Mouse (Mus musculus) liver, embryonic 14.5 days (tissue): Measurements from ENCODE around the gene Phxr2. TPM values are rescaled to one million over a fixed set of nuclear protein-coding genes. Genes with fewer than 3 reads are reported as not detected.

Source experiments
- ATAC-seq: fragments of 200-750 bp; cut with Nextera tagmentation; 2 replicates; pipeline ENCODE4 v1.8.0; 2017; ENCODE audit warnings: moderate number of reproducible peaks, mild to moderate bottlenecking, moderate library complexity; ENCODE audit not compliant: insufficient read depth
- DNase-seq, 3 experiments: peaks; one replicate each; pipeline ENCODE4 v3.0.0-alpha.2; 2012 to 2013; ENCODE audit warnings: low read depth in 3 of 3, low spot score in 3 of 3
- H3K27ac ChIP-seq: fragments of 300-500 bp; sonication (generic); 2 replicates; pipeline ENCODE4 v1.5.1; 2014; ENCODE audit warnings: moderate library complexity, mild to moderate bottlenecking, control low read depth, inconsistent platforms
- H3K27me3 ChIP-seq: fragments of 300-500 bp; sonication (generic); 2 replicates; pipeline ENCODE4 v1.6.1; 2014; ENCODE audit warnings: mild to moderate bottlenecking, low read length, moderate library complexity; ENCODE audit not compliant: control insufficient read depth, insufficient read depth
- H3K36me3 ChIP-seq: fragments of 300-500 bp; sonication (generic); replicated peaks from 2 replicates; pipeline ENCODE4 v1.6.1; 2014; ENCODE audit warnings: low read depth; ENCODE audit not compliant: control insufficient read depth, insufficient read depth
- H3K4me1 ChIP-seq, 2 experiments: fragments of 200-500 bp in 1 of 2; fragments of 300-500 bp in 1 of 2; sonication (generic) in 1 of 2; replicated peaks; 2 replicates each; pipeline ENCODE4 v1.6.1; 2012 to 2014; ENCODE audit warnings: antibody characterized with exemption in 1 of 2, inconsistent platforms in 1 of 2, low read length in 1 of 2; ENCODE audit not compliant: control insufficient read depth in 2 of 2, insufficient read depth in 2 of 2
- H3K4me2 ChIP-seq: fragments of 300-500 bp; sonication (generic); 2 replicates; pipeline ENCODE4 v1.6.1; 2014; ENCODE audit warnings: low read depth, mild to moderate bottlenecking, control low read depth, moderate library complexity
- H3K4me3 ChIP-seq, 2 experiments: fragments of 200-500 bp in 1 of 2; fragments of 300-500 bp in 1 of 2; sonication (generic) in 1 of 2; 2 replicates each; pipeline ENCODE4 v1.5.1; 2012 to 2014; ENCODE audit warnings: low read depth in 2 of 2, low read length in 2 of 2, mild to moderate bottlenecking in 2 of 2, control low read depth in 1 of 2, inconsistent platforms in 1 of 2, moderate library complexity in 1 of 2; ENCODE audit not compliant: insufficient read depth in 1 of 2
- H3K9ac ChIP-seq: fragments of 300-500 bp; sonication (generic); replicated peaks from 2 replicates; pipeline ENCODE4 v1.6.1; 2014; ENCODE audit warnings: mild to moderate bottlenecking, control low read depth, moderate library complexity
- H3K9me3 ChIP-seq: fragments of 300-500 bp; sonication (generic); 2 replicates; pipeline ENCODE4 v1.6.1; 2016; ENCODE audit warnings: low read length, mixed read lengths; ENCODE audit not compliant: control insufficient read depth
- CTCF ChIP-seq: IDR thresholded peaks from 2 replicates; pipeline ENCODE4 v1.5.1; 2016; ENCODE audit warnings: antibody characterized with exemption, low read depth, control low read depth
- EP300 ChIP-seq: IDR thresholded peaks from 2 replicates; pipeline ENCODE4 v1.6.1; 2016; ENCODE audit warnings: antibody characterized with exemption, low read depth
- WGBS: fragments of 180-500 bp; shearing (Covaris S2); extraction: QIAGEN DNeasy Blood & Tissue Kit; methylation state at CpG from one replicate; pipeline ENCODE4 v1.1.7; 2014; ENCODE audit not compliant: insufficient replicate concordance; 5-methylcytosine and 5-hydroxymethylcytosine counted together
- polyA plus RNA-seq, 2 experiments: library from polyadenylated mRNA; depleted of rRNA in 1 of 2; stranded (reverse) in 1 of 2; unstranded in 1 of 2; fragments of >200 nt; fragmentation: Nextera tagmentation in 1 of 2; extraction: Ambion mirVana in 1 of 2; gene quantifications; 2 replicates each; pipeline versions ENCODE4 v1.2.1 to v1.2.3; 2012 to 2014

Phxr2 gene
- polyA plus RNA-seq, 2 experiments: not detected

GRCm38 (mm10) chr10:99151580-99151979, 25.5 kb upstream of the Phxr2 start:
- DNase-seq (peak in 1 of 3 experiments; percentile 30), ATAC-seq (peak; percentile 73; the same call in 1 of the 2 replicates)
- Histone ChIP-seq H3K4me1 (peaks cover 8 to 11% of the 10 kb centered on the region in 2 experiments), H3K9me3 (no peaks in the 10 kb centered on the region), H3K27me3 (no peaks in the 10 kb centered on the region), H3K27ac (no peak overlapping the region), H3K36me3 (no peaks in the 10 kb centered on the region), H3K9ac (no peak overlapping the region), H3K4me3 (no peak overlapping the region), H3K4me2 (no peak overlapping the region; the same call in 1 of the 2 replicates)
- TF ChIP-seq CTCF (no peak), EP300 (no peak)
- WGBS: 71% methylated on average over 1 of the region's 1 CpGs

- Histone ChIP-seq H3K27ac (no peak overlapping the region), H3K4me1 (peaks cover 8 to 11% of the 10 kb centered on the region in 2 experiments), H3K9me3 (no peaks in the 10 kb centered on the region), H3K4me3 (no peak overlapping the region), H3K4me2 (no peak overlapping the region), H3K9ac (no peak overlapping the region), H3K36me3 (no peaks in the 10 kb centered on the region), H3K27me3 (no peaks in the 10 kb centered on the region)
- no peak for TF ChIP-seq EP300
- TF ChIP-seq CTCF: no peak
- no peak for ATAC-seq
- 76% methylated on average over 6 of the region's 6 CpGs for WGBS
- no peak for DNase-seq
These were observed 23.9 kb upstream of the Phxr2 start for GRCm38 (mm10) chr10:99150016-99150415.

- 72% methylated on average over 8 of the region's 8 CpGs for WGBS
- H3K9ac ChIP-seq: no peak overlapping the region
- H3K4me1 ChIP-seq: peaks cover 6% of the 10 kb centered on the region in 2 experiments
- H3K27me3 ChIP-seq: no peaks in the 10 kb centered on the region
- no peak overlapping the region for H3K27ac ChIP-seq
- H3K4me2 ChIP-seq: no peak overlapping the region
- ATAC-seq (no peak), DNase-seq (no peak)
- TF ChIP-seq CTCF (no peak), EP300 (no peak)
- no peak overlapping the region for H3K4me3 ChIP-seq
- H3K36me3 ChIP-seq: no peaks in the 10 kb centered on the region
- H3K9me3 ChIP-seq: no peaks in the 10 kb centered on the region
These were observed 20.5 kb upstream of the Phxr2 start for GRCm38 (mm10) chr10:99146596-99146995.

GRCm38 (mm10) chr10:99145611-99146010, 19.5 kb upstream of the Phxr2 start:
- H3K9ac ChIP-seq: no peak overlapping the region
- 71% methylated on average over 8 of the region's 8 CpGs for WGBS
- DNase-seq (no peak), ATAC-seq (no peak)
- H3K27me3 ChIP-seq: no peaks in the 10 kb centered on the region
- H3K36me3 ChIP-seq: no peaks in the 10 kb centered on the region
- no peak overlapping the region for H3K4me2 ChIP-seq
- H3K27ac ChIP-seq: no peak overlapping the region
- H3K4me1 ChIP-seq: no peaks in the 10 kb centered on the region; a peak in 1 of 4 replicates
- no peaks in the 10 kb centered on the region for H3K9me3 ChIP-seq
- TF ChIP-seq CTCF (no peak), EP300 (no peak)
- no peak overlapping the region for H3K4me3 ChIP-seq

- no peak overlapping the region for H3K27ac ChIP-seq
- no peaks in the 10 kb centered on the region for H3K27me3 ChIP-seq
- WGBS: 67% methylated on average over 5 of the region's 5 CpGs
- ATAC-seq (no peak), DNase-seq (no peak)
- no peak overlapping the region for H3K9ac ChIP-seq
- H3K4me1 ChIP-seq: no peaks in the 10 kb centered on the region
- TF ChIP-seq EP300: no peak
- TF ChIP-seq CTCF: no peak
- no peaks in the 10 kb centered on the region for H3K36me3 ChIP-seq
- no peak overlapping the region for H3K4me3 ChIP-seq
- H3K9me3 ChIP-seq: no peaks in the 10 kb centered on the region
- no peak overlapping the region for H3K4me2 ChIP-seq
These were observed 10.2 kb upstream of the Phxr2 start for GRCm38 (mm10) chr10:99136337-99136736.
